Mouse (Mus musculus) mature B cell (primary cell): Measurements from ENCODE around the gene Pmvk.

ENCODE experiments used
- in situ Hi-C: fragments of 300-500 bp; cut with MboI; formaldehyde crosslinking; loops from 2 replicates; pipeline ENCODE4 v1.14.3; 2019

Pmvk gene

GRCm38 (mm10) chr3:89454401-89455177 is at the start of gene Pmvk:
Gene Pmvk, plus strand, starts transcription at chr3:89454541.
- in situ Hi-C loops: no loop called here

GRCm38 (mm10) chr3:89406887-89407286 is 47.5 kb upstream of the Pmvk start:
- in situ Hi-C loops: no loop called here

GRCm38 (mm10) chr3:89408448-89408847 is 45.9 kb upstream of the Pmvk start:
- in situ Hi-C loops: no loop called here

- in situ Hi-C loops: no loop called here
Observed at GRCm38 (mm10) chr3:89409701-89410100, 44.6 kb upstream of the Pmvk start.

- in situ Hi-C loops: no loop called here
Observed at GRCm38 (mm10) chr3:89410864-89411263, 43.5 kb upstream of the Pmvk start.

GRCm38 (mm10) chr3:89411490-89412393 is 42.6 kb upstream of the Pmvk start, which contains the start of gene Flad1:
Gene Flad1, minus strand, starts transcription at chr3:89411870.
- in situ Hi-C loops: no loop called here

GRCm38 (mm10) chr3:89416158-89416557 is 38.2 kb upstream of the Pmvk start:
- in situ Hi-C loops: no loop called here

- in situ Hi-C loops: no loop called here
Observed at GRCm38 (mm10) chr3:89417131-89417530, 37.2 kb upstream of the Pmvk start.

- in situ Hi-C loops: no loop called here
Observed at GRCm38 (mm10) chr3:89417840-89418169, 36.5 kb upstream of the Pmvk start.

GRCm38 (mm10) chr3:89418170-89418860 is 36.0 kb upstream of the Pmvk start, which contains the start of the genes Cks1b and Shc1:
Gene Cks1b, minus strand, starts transcription at chr3:89418383.
Gene Shc1, plus strand, starts transcription at chr3:89418443.
- in situ Hi-C loops: no loop called here

- in situ Hi-C loops: no loop called here
Observed at GRCm38 (mm10) chr3:89418861-89419250, 35.5 kb upstream of the Pmvk start.

GRCm38 (mm10) chr3:89419571-89419970 is 34.8 kb upstream of the Pmvk start:
- in situ Hi-C loops: no loop called here

GRCm38 (mm10) chr3:89419981-89420380 is 34.4 kb upstream of the Pmvk start:
- in situ Hi-C loops: no loop called here

GRCm38 (mm10) chr3:89420421-89420820 is 33.9 kb upstream of the Pmvk start:
- in situ Hi-C loops: no loop called here

- in situ Hi-C loops: no loop called here
Observed at GRCm38 (mm10) chr3:89421002-89421774, 33.2 kb upstream of the Pmvk start.

GRCm38 (mm10) chr3:89421810-89422473 is 32.4 kb upstream of the Pmvk start:
- in situ Hi-C loops: no loop called here

- in situ Hi-C loops: no loop called here
Observed at GRCm38 (mm10) chr3:89422556-89423205, 31.7 kb upstream of the Pmvk start.

GRCm38 (mm10) chr3:89424416-89425140 is 29.8 kb upstream of the Pmvk start:
- in situ Hi-C loops: no loop called here

GRCm38 (mm10) chr3:89425141-89425525 is 29.2 kb upstream of the Pmvk start:
- in situ Hi-C loops: no loop called here

- in situ Hi-C loops: no loop called here
Observed at GRCm38 (mm10) chr3:89425876-89426275, 28.5 kb upstream of the Pmvk start.
